Mouse (Mus musculus) brain, embryonic 14.5 days (tissue): Measurements from ENCODE around the gene Sct.

Source experiments
- CTCF ChIP-seq: fragments of 200-500 bp; IDR thresholded peaks from 2 replicates; pipeline ENCODE4 v1.5.1; 2012; ENCODE audit warnings: inconsistent platforms, mild to moderate bottlenecking, moderate library complexity, borderline replicate concordance; ENCODE audit not compliant: insufficient read depth, insufficient read length; ENCODE audit errors: extremely low read depth
- POLR2A ChIP-seq: fragments of 200-500 bp; IDR thresholded peaks from 2 replicates; pipeline ENCODE4 v1.6.1; 2012; ENCODE audit warnings: mild to moderate bottlenecking, inconsistent platforms, borderline replicate concordance; ENCODE audit not compliant: poor library complexity, insufficient read depth, insufficient read length, severe bottlenecking; ENCODE audit errors: extremely low read depth

- no peak for TF ChIP-seq CTCF
- no peak for TF ChIP-seq POLR2A
Observed at GRCm38 (mm10) chr7:141301386-141301785, 22.5 kb upstream of the Sct start.
